Comparison of ENCODE assay signal across 10 mouse cellular contexts in genomic region chr4:126734700-126735381, GRCm38 (mm10). TPM values are rescaled to one million over a fixed set of nuclear protein-coding genes. Genes with fewer than 3 reads are reported as not detected.
A peak's percentile ranks its signal among the peaks of the same experiment; 100 is the strongest.
DNase-seq lines count a peak whose midpoint lies in the region; ATAC-seq and TF ChIP-seq lines count a peak whose summit lies in the region.
"Had no signal": no experiment of that assay in that cellular context is flagged by ENCODE, and none has a peak within 500 bp of the region (broad histone marks: within the 10 kb centered on the region; RNA-seq: fewer than 3 reads in every experiment).

No protein-coding gene starts in this region.

- H3K9ac ChIP-seq in heart, adult 2 months (ENCODE audit: low read depth, low read length): peak overlapping the region; percentile 50; the same call in 1 of the 2 replicates
- no peak overlapping the region for H3K9ac ChIP-seq in liver, embryonic 15.5 days

- DNase-seq in heart, adult 2 months: no peak
- DNase-seq in heart, postnatal 4 days: no peak
- no peak for DNase-seq in layer of hippocampus, postnatal 14 days (ENCODE audit: low spot score in 2 of 2)
- no peak for DNase-seq in urinary bladder, adult 2 months (ENCODE audit: low spot score)
- DNase-seq in urinary bladder, postnatal 36 days (ENCODE audit: low spot score in 2 of 2): no peak
- DNase-seq: lung, postnatal 14 days had no signal

- H3K27me3 ChIP-seq in heart, adult 2 months (ENCODE audit: control insufficient read depth, insufficient read depth, low read length): peaks cover 33% of the 10 kb centered on the region
- H3K27me3 ChIP-seq in E14TG2a.4 (ENCODE audit: insufficient read depth, low read length): peaks cover 90% of the 10 kb centered on the region
- peaks cover 100% of the 10 kb centered on the region for H3K27me3 ChIP-seq in liver, embryonic 15.5 days

- H3K36me3 ChIP-seq in heart, adult 2 months (ENCODE audit: control insufficient read depth, insufficient read depth, low read length): no peaks in the 10 kb centered on the region
- no peaks in the 10 kb centered on the region for H3K36me3 ChIP-seq in E14TG2a.4 (ENCODE audit: insufficient read depth, low read length)
- H3K36me3 ChIP-seq in liver, embryonic 15.5 days (replicated peaks): no peaks in the 10 kb centered on the region

- no peak for TF ChIP-seq CTCF in heart, adult 2 months (IDR thresholded peaks at IDR 0.05)
- no peak for TF ChIP-seq CTCF in E14TG2a.4 (conservative IDR thresholded peaks at IDR 0.05; ENCODE audit: low read length)

- H3K27ac ChIP-seq in heart, adult 2 months: no peak overlapping the region
- H3K27ac ChIP-seq in liver, embryonic 15.5 days (replicated peaks): no peak overlapping the region

- WGBS in heart, adult 2 months: 5% methylated on average over 51 of the region's 51 CpGs
- WGBS in liver, embryonic 15.5 days (ENCODE audit: insufficient replicate concordance): 4% methylated on average over 51 of the region's 51 CpGs

- peak overlapping the region; percentile 50 for H3K4me2 ChIP-seq in liver, embryonic 15.5 days

- H3K4me3 ChIP-seq in heart, adult 2 months: no peak overlapping the region; the same call in 1 of the 2 replicates
- peak overlapping the region; percentile 74 for H3K4me3 ChIP-seq in E14TG2a.4 (replicated peaks; ENCODE audit: low read length)
- peak overlapping the region; percentile 31 for H3K4me3 ChIP-seq in liver, embryonic 15.5 days (replicated peaks)

- H3K79me2 ChIP-seq in heart, adult 2 months (replicated peaks; ENCODE audit: control insufficient read depth, insufficient read depth, low read length): no peaks in the 10 kb centered on the region

- ATAC-seq in granulocyte monocyte progenitor cell, adult 5-6 weeks (replicated peaks; ENCODE audit: poor library complexity, severe bottlenecking): peak; percentile 2; the same call in 1 of the 2 replicates
- no peak for ATAC-seq in liver, embryonic 15.5 days (ENCODE audit: insufficient read depth)

- intact Hi-C loops in heart, adult 2 months (cut with DNase I): no loop called here

- H3K9me3 ChIP-seq in E14TG2a.4 (ENCODE audit: low read length): no peaks in the 10 kb centered on the region
- H3K9me3 ChIP-seq in liver, embryonic 15.5 days (replicated peaks): no peaks in the 10 kb centered on the region

- no peak for TF ChIP-seq POLR2A in heart, adult 2 months (IDR thresholded peaks at IDR 0.05; ENCODE audit: insufficient read depth, low read depth, low read length)

- no peak for TF ChIP-seq EP300 in heart, adult 2 months (IDR thresholded peaks at IDR 0.05; ENCODE audit: insufficient read depth, low read depth, low read length)

- H3K4me1 ChIP-seq in heart, adult 2 months (ENCODE audit: control insufficient read depth, insufficient read depth, low read length): no peaks in the 10 kb centered on the region
- H3K4me1 ChIP-seq in E14TG2a.4 (replicated peaks; ENCODE audit: low read depth, low read length): peaks cover 52% of the 10 kb centered on the region
- H3K4me1 ChIP-seq in liver, embryonic 15.5 days (replicated peaks): peaks cover 13% of the 10 kb centered on the region

RNA-seq across cellular contexts. Expression of gene Tfap2e, which starts 1.2 kb away (rescaled TPM):
- total RNA-seq in heart, adult 2 months (2021): not detected
- polyA plus RNA-seq in heart, adult 2 months (2012; rRNA removed): 0.12 TPM in 1 of 2 replicates, not detected in the other
- not detected for total RNA-seq in heart, postnatal 4 days (2021)
- total RNA-seq in granulocyte monocyte progenitor cell, adult 5-6 weeks (2014; fragmentation: Nextera tagmentation): not detected in 2 replicates
- total RNA-seq in granulocyte monocyte progenitor cell, adult 5-6 weeks (2017): not detected in 2 replicates
- not detected in 2 replicates for polyA plus RNA-seq in liver, embryonic 15.5 days (2015; fragmentation: Nextera tagmentation; extraction: Ambion mirVana)
- total RNA-seq in layer of hippocampus, postnatal 14 days (2021): not detected
- 0.04 TPM in 1 of 2 replicates, not detected in the other for polyA plus RNA-seq in urinary bladder, adult 2 months (2012; rRNA removed)
- total RNA-seq: adrenal gland, postnatal 25 days had no signal

RNA-seq across cellular contexts. Expression of gene Ncdn, which starts 18.4 kb away (rescaled TPM):
- total RNA-seq in heart, adult 2 months (2021): 10 to 100 TPM; 15.2 to 16.5 TPM
- polyA plus RNA-seq in heart, adult 2 months (2012; rRNA removed): 19.5 and 20.1 TPM in 2 replicates
- total RNA-seq in heart, postnatal 4 days (2021): 10 to 100 TPM; 17.5 to 18.3 TPM
- 13.0 and 17.9 TPM in 2 replicates for total RNA-seq in granulocyte monocyte progenitor cell, adult 5-6 weeks (2014; fragmentation: Nextera tagmentation)
- total RNA-seq in granulocyte monocyte progenitor cell, adult 5-6 weeks (2017): 6.3 and 10.1 TPM in 2 replicates
- 6.9 and 7.5 TPM in 2 replicates for polyA plus RNA-seq in liver, embryonic 15.5 days (2015; fragmentation: Nextera tagmentation; extraction: Ambion mirVana)
- 1,000 to 10,000 TPM; 1,231 to 1,244 TPM for total RNA-seq in layer of hippocampus, postnatal 14 days (2021)
- 26.1 and 27.2 TPM in 2 replicates for polyA plus RNA-seq in urinary bladder, adult 2 months (2012; rRNA removed)

RNA-seq across cellular contexts. Expression of gene AU040320, which starts 18.5 kb away (rescaled TPM):
- total RNA-seq in heart, adult 2 months (2021): 10 to 100 TPM; 26.7 to 35.5 TPM
- 27.6 and 28.8 TPM in 2 replicates for polyA plus RNA-seq in heart, adult 2 months (2012; rRNA removed)
- total RNA-seq in heart, postnatal 4 days (2021): 10 to 100 TPM; 21.3 to 22.8 TPM
- total RNA-seq in granulocyte monocyte progenitor cell, adult 5-6 weeks (2014; fragmentation: Nextera tagmentation): 15.4 and 16.2 TPM in 2 replicates
- 13.2 and 16.8 TPM in 2 replicates for total RNA-seq in granulocyte monocyte progenitor cell, adult 5-6 weeks (2017)
- 8.4 and 8.9 TPM in 2 replicates for polyA plus RNA-seq in liver, embryonic 15.5 days (2015; fragmentation: Nextera tagmentation; extraction: Ambion mirVana)
- total RNA-seq in layer of hippocampus, postnatal 14 days (2021): 10 to 100 TPM; 59.2 to 59.4 TPM
- 20.6 and 24.4 TPM in 2 replicates for polyA plus RNA-seq in urinary bladder, adult 2 months (2012; rRNA removed)

RNA-seq across cellular contexts. Expression of gene Psmb2, which starts 57.4 kb away (rescaled TPM):
- 100 to 1,000 TPM; 108 to 129 TPM for total RNA-seq in heart, adult 2 months (2021)
- 215 and 253 TPM in 2 replicates for polyA plus RNA-seq in heart, adult 2 months (2012; rRNA removed)
- 100 to 1,000 TPM; 161 to 162 TPM for total RNA-seq in heart, postnatal 4 days (2021)
- total RNA-seq in granulocyte monocyte progenitor cell, adult 5-6 weeks (2014; fragmentation: Nextera tagmentation): 295 and 328 TPM in 2 replicates
- total RNA-seq in granulocyte monocyte progenitor cell, adult 5-6 weeks (2017): 102 and 140 TPM in 2 replicates
- 236 and 256 TPM in 2 replicates for polyA plus RNA-seq in liver, embryonic 15.5 days (2015; fragmentation: Nextera tagmentation; extraction: Ambion mirVana)
- 100 to 1,000 TPM; 128 to 130 TPM for total RNA-seq in layer of hippocampus, postnatal 14 days (2021)
- 174 and 200 TPM in 2 replicates for polyA plus RNA-seq in urinary bladder, adult 2 months (2012; rRNA removed)

Comparison
In these comparisons a context has a peak if more than half of its experiments do, and no peak if none do; other contexts are left out.
1. RNA of gene Ncdn, which starts 18.4 kb away (total RNA-seq): 1,231 to 1,244 TPM in layer of hippocampus, postnatal 14 days; 17.5 to 18.3 TPM in heart, postnatal 4 days, 15.2 to 16.5 TPM in heart, adult 2 months and 6.3 to 17.9 TPM in granulocyte monocyte progenitor cell, adult 5-6 weeks; every median in the first group is over 10 times any median in the second.